Mouse (Mus musculus) heart, adult 2 months (tissue): ENCODE measurements around the gene Acta2. TPM values are rescaled to one million over a fixed set of nuclear protein-coding genes. Genes with fewer than 3 reads are reported as not detected.
A peak's percentile ranks its signal among the peaks of the same experiment; 100 is the strongest.

Experiments
- DNase-seq, 2 experiments: peaks; one replicate each; pipeline ENCODE4 v3.0.0; 2021
- H3K27ac ChIP-seq: fragments of 200-600 bp; 2 replicates; pipeline ENCODE4 v1.8.1; 2022
- H3K27me3 ChIP-seq: fragments of 200-500 bp; 2 replicates; pipeline ENCODE4 v1.6.1; 2012; ENCODE audit warnings: mild to moderate bottlenecking, low read length, inconsistent platforms, mixed read lengths; ENCODE audit not compliant: control insufficient read depth, insufficient read depth
- H3K36me3 ChIP-seq: fragments of 200-500 bp; 2 replicates; pipeline ENCODE4 v1.6.1; 2012; ENCODE audit warnings: low read length, inconsistent platforms; ENCODE audit not compliant: control insufficient read depth, insufficient read depth
- H3K4me1 ChIP-seq: fragments of 200-500 bp; 2 replicates; pipeline ENCODE4 v1.6.1; 2011; ENCODE audit warnings: low read length; ENCODE audit not compliant: control insufficient read depth, insufficient read depth
- H3K4me3 ChIP-seq: fragments of 200-600 bp; 2 replicates; pipeline ENCODE4 v1.8.1; 2022
- H3K79me2 ChIP-seq: fragments of 200-500 bp; replicated peaks from 2 replicates; pipeline ENCODE4 v1.6.1; 2012; ENCODE audit warnings: mild to moderate bottlenecking, inconsistent platforms, low read length, moderate library complexity, mixed read lengths; ENCODE audit not compliant: control insufficient read depth, insufficient read depth
- H3K9ac ChIP-seq: fragments of 200-500 bp; 2 replicates; pipeline ENCODE4 v1.6.1; 2012; ENCODE audit warnings: low read depth, mild to moderate bottlenecking, control low read depth, inconsistent platforms, low read length, mixed read lengths
- CTCF ChIP-seq: fragments of 200-600 bp; IDR thresholded peaks from 2 replicates; pipeline ENCODE4 v1.8.1; 2022; ENCODE audit warnings: antibody characterized with exemption, mild to moderate bottlenecking, moderate library complexity
- EP300 ChIP-seq: fragments of 200-500 bp; IDR thresholded peaks from 2 replicates; pipeline ENCODE4 v1.6.1; 2011; ENCODE audit warnings: low read depth, low read length, control low read depth; ENCODE audit not compliant: insufficient read depth
- POLR2A ChIP-seq: fragments of 200-500 bp; IDR thresholded peaks from 2 replicates; pipeline ENCODE4 v1.6.1; 2011; ENCODE audit warnings: mild to moderate bottlenecking, low read depth, low read length, control low read depth; ENCODE audit not compliant: insufficient read depth
- WGBS: fragments of 180-500 bp; shearing (Covaris S2); methylation state at CpG from one replicate; pipeline ENCODE4 v1.1.7; 2018; 5-methylcytosine and 5-hydroxymethylcytosine counted together
- intact Hi-C: fragments of 180-260 bp; cut with DNase I; formaldehyde crosslinking; loops from one replicate; pipeline ENCODE4 v1.15.1; 2025
- polyA plus RNA-seq: library from polyadenylated mRNA; depleted of rRNA; stranded (reverse); fragments of >200 nt; gene quantifications from 2 replicates; pipeline ENCODE4 v1.2.3, GENCODE M21; 2012
- total RNA-seq, 2 experiments: library from RNA; stranded (reverse); gene quantifications; 2 replicates each; pipeline ENCODE4 v1.2.3; 2021

The Acta2 gene
- total and polyA plus RNA-seq, 3 experiments, result 134 to 517 (median 152) TPM

DNA sequence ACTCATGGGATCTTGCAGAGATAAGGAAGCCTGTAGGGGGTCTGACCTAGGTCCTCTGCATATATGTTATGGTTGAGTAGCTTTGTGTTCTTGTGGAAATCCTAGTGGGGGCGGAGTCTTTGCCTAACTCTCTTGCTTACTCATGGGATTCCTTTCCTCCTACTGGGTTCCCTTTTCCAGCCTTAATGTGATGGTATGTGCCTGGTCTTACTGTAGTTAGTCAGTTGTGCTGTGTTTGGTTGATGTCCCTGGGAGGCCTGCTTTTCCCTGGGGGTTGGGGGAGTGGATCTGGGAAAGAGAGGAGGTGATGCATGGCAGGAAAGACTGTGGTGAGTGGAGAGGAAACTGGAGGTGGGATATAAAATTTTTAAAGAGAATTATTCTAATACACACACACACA lies 57.3 kb downstream of the Acta2 start:
- no peak overlapping the region for H3K4me3 ChIP-seq

GRCm38 (mm10) chr19:34195031-34195430 lies 60.4 kb downstream of the Acta2 start:
- DNase-seq, result no peak
- Histone ChIP-seq H3K4me1 (peaks cover 3% of the 10 kb centered on the region), H3K27me3 (no peaks in the 10 kb centered on the region), H3K79me2 (no peaks in the 10 kb centered on the region), H3K4me3 (no peak overlapping the region), H3K27ac (0 out of 2 replicates have a peak overlapping the region, but pooled peaks have one; percentile 1), H3K9ac (no peak overlapping the region), H3K36me3 (no peaks in the 10 kb centered on the region)
- WGBS, result 55% methylated on average over 2 of the region's 2 CpGs
- intact Hi-C loops, result no loop called here
- TF ChIP-seq POLR2A (no peak), EP300 (no peak), CTCF (no peak)

More for the DNA sequence above, 57.3 kb downstream of the Acta2 start:
- no peak overlapping the region for H3K27ac ChIP-seq
- no peaks in the 10 kb centered on the region for H3K79me2 ChIP-seq
- intact Hi-C loops, result no loop called here
- WGBS, result 95% methylated on average over 1 of the region's 1 CpGs
- peaks cover 3% of the 10 kb centered on the region for H3K4me1 ChIP-seq
- TF ChIP-seq EP300 (no peak), CTCF (no peak), POLR2A (no peak)
- no peak for DNase-seq
- H3K36me3 ChIP-seq, result no peaks in the 10 kb centered on the region
- H3K27me3 ChIP-seq, result no peaks in the 10 kb centered on the region
- H3K9ac ChIP-seq, result no peak overlapping the region

DNA sequence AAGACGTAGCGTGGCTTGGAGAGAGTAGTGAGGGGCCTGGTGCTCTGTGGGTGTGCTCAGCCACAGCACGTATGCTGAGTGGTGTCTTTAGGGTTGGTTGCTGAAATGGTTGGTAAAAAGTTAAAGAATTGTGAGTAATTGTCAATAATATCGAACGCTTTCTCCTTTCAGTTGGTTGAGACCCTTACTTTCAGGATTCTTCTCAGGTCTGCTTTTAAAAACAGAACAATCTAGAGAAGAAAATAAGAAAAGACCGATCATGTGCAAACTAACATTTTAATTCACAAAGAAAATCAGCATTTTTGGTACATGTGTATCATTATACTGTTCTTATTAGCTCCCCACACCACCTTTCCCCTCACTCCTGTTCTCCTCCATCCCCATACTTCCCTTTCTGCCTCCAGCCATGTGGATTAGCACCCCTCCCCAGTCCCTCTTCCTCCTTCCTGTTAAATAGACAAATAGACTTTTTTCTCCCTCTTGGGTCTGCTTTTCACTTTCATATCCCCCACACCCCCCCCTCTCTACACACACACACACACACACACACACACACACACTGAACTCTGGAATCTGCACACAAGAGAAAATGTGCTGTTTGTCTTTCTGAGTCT lies 61.2 kb downstream of the Acta2 start:
- intact Hi-C loops, result no loop called here
- H3K27me3 ChIP-seq, result no peaks in the 10 kb centered on the region
- H3K9ac ChIP-seq, result no peak overlapping the region
- TF ChIP-seq EP300 (no peak), CTCF (no peak), POLR2A (no peak)
- no peak for DNase-seq
- no peaks in the 10 kb centered on the region for H3K36me3 ChIP-seq
- no peak overlapping the region for H3K27ac ChIP-seq
- no peaks in the 10 kb centered on the region for H3K79me2 ChIP-seq
- WGBS, result 93% methylated on average over 6 of the region's 6 CpGs
- H3K4me1 ChIP-seq, result peaks cover 1% of the 10 kb centered on the region
- no peak overlapping the region for H3K4me3 ChIP-seq

GRCm38 (mm10) chr19:34193683-34194082 lies 61.7 kb downstream of the Acta2 start:
- Histone ChIP-seq H3K36me3 (no peaks in the 10 kb centered on the region), H3K9ac (no peak overlapping the region)
- intact Hi-C loops, result no loop called here

DNA sequence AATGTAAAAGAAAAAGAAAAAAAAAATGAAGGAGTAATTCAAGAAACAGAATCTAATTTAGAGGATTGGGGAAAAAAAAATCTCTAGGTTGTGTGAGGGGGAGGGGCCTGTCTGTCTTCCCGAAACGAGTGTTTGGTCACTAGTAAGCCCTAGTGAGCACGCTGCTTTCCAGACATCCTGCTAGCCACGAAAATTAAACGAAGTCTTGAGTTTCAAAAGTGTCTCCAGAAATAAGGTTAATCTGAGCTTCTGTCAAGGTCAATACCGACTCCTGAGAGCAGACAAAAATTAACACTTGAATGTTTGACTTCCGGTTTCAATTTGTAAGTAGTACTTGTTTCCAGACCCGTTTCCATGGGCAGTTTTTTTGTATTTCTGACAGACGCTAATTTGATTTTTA lies 62.2 kb downstream of the Acta2 start:
- TF ChIP-seq EP300, result no peak
- no peak for TF ChIP-seq CTCF
- no peak for TF ChIP-seq POLR2A
- DNase-seq, result peak in 1 of 2 experiments; percentile 35

More at GRCm38 (mm10) chr19:34193683-34194082, 61.7 kb downstream of the Acta2 start:
- Histone ChIP-seq H3K4me3 (peak overlapping the region; percentile 69), H3K27ac (peak overlapping the region; percentile 70; the same call in 1 of the 2 replicates), H3K79me2 (no peaks in the 10 kb centered on the region), H3K4me1 (peaks cover 1% of the 10 kb centered on the region), H3K27me3 (no peaks in the 10 kb centered on the region)
- TF ChIP-seq EP300, result no peak
- no peak for DNase-seq
- WGBS, result 72% methylated on average over 9 of the region's 9 CpGs

More for the DNA sequence above, 62.2 kb downstream of the Acta2 start:
- WGBS, result 3% methylated on average over 9 of the region's 9 CpGs
- Histone ChIP-seq H3K27ac (peak overlapping the region; percentile 70), H3K4me3 (peak overlapping the region; percentile 69), H3K79me2 (no peaks in the 10 kb centered on the region), H3K4me1 (peaks cover 1% of the 10 kb centered on the region), H3K27me3 (no peaks in the 10 kb centered on the region), H3K9ac (peak overlapping the region; percentile 59), H3K36me3 (no peaks in the 10 kb centered on the region)
- intact Hi-C loops, result no loop called here
